Mouse (Mus musculus) lung, postnatal 0 days (tissue): ENCODE results near the gene Ecsit.

ENCODE experiments used
- CTCF ChIP-seq: IDR thresholded peaks from 2 replicates; pipeline ENCODE4 v1.5.1; 2016; ENCODE audit warnings: antibody characterized with exemption, mild to moderate bottlenecking
- EP300 ChIP-seq: IDR thresholded peaks from 2 replicates; pipeline ENCODE4 v1.6.1; 2016; ENCODE audit warnings: antibody characterized with exemption, mild to moderate bottlenecking, control low read depth

GRCm38 (mm10) chr9:22131226-22131981, 46.2 kb upstream of the Ecsit start:
- no peak for TF ChIP-seq EP300
- TF ChIP-seq CTCF = no peak
